Mouse (Mus musculus): Measurements from ENCODE around the gene Ptprk. TPM values are rescaled to one million over a fixed set of nuclear protein-coding genes. Genes with fewer than 3 reads are reported as not detected.

Ptprk gene
- polyA plus RNA-seq, 1 experiment from 2014 or later: 55.9 TPM

GRCm38 (mm10) chr10:28566828-28567227 is 492.2 kb downstream of the Ptprk start:
- no peaks in the 10 kb centered on the region for H3K27me3 ChIP-seq (ENCODE audit: low read depth, poor library complexity, severe bottlenecking)
- no peaks in the 10 kb centered on the region for H3K9me3 ChIP-seq (replicated peaks)
- H3K4me1 ChIP-seq: no peaks in the 10 kb centered on the region
- no peak overlapping the region for H3K4me3 ChIP-seq
- no peak for DNase-seq (ENCODE audit: low spot score)
- peaks cover 5% of the 10 kb centered on the region; the same call in 1 of the 2 replicates for H3K36me3 ChIP-seq
- 89% methylated on average over 2 of the region's 2 CpGs for WGBS
- H3K27ac ChIP-seq: no peak overlapping the region

- no peaks in the 10 kb centered on the region for H3K27me3 ChIP-seq (ENCODE audit: low read depth, poor library complexity, severe bottlenecking)
- H3K4me1 ChIP-seq: no peaks in the 10 kb centered on the region
- H3K9me3 ChIP-seq (replicated peaks): no peaks in the 10 kb centered on the region
- peaks cover 5% of the 10 kb centered on the region; the same call in 1 of the 2 replicates for H3K36me3 ChIP-seq
- no peak for DNase-seq (ENCODE audit: low spot score)
- WGBS: 96% methylated on average over 3 of the region's 3 CpGs
- H3K27ac ChIP-seq: no peak overlapping the region
- H3K4me3 ChIP-seq: no peak overlapping the region
Observed at GRCm38 (mm10) chr10:28567441-28567840, 492.8 kb downstream of the Ptprk start.

GRCm38 (mm10) chr10:28568047-28568446 is 493.4 kb downstream of the Ptprk start:
- no peak overlapping the region for H3K4me3 ChIP-seq
- peaks cover 5% of the 10 kb centered on the region; the same call in 1 of the 2 replicates for H3K36me3 ChIP-seq
- no peaks in the 10 kb centered on the region for H3K4me1 ChIP-seq
- 93% methylated on average over 5 of the region's 5 CpGs for WGBS
- no peaks in the 10 kb centered on the region for H3K27me3 ChIP-seq (ENCODE audit: low read depth, poor library complexity, severe bottlenecking)
- no peak for DNase-seq (ENCODE audit: low spot score)
- no peak overlapping the region for H3K27ac ChIP-seq
- no peaks in the 10 kb centered on the region for H3K9me3 ChIP-seq (replicated peaks)

- no peak for DNase-seq (ENCODE audit: low spot score)
- no peaks in the 10 kb centered on the region for H3K9me3 ChIP-seq (replicated peaks)
- peaks cover 8% of the 10 kb centered on the region for H3K36me3 ChIP-seq
- no peaks in the 10 kb centered on the region for H3K4me1 ChIP-seq
- no peak overlapping the region for H3K4me3 ChIP-seq
- no peaks in the 10 kb centered on the region for H3K27me3 ChIP-seq (ENCODE audit: low read depth, poor library complexity, severe bottlenecking)
- WGBS: 88% methylated on average over 5 of the region's 5 CpGs
- no peak overlapping the region for H3K27ac ChIP-seq
Observed at GRCm38 (mm10) chr10:28579596-28579995, 505.0 kb downstream of the Ptprk start.

- Histone ChIP-seq H3K9me3 (replicated peaks) (no peaks in the 10 kb centered on the region), H3K4me3 (no peak overlapping the region), H3K27ac (no peak overlapping the region), H3K27me3 (ENCODE audit: low read depth, poor library complexity, severe bottlenecking) (no peaks in the 10 kb centered on the region), H3K4me1 (no peaks in the 10 kb centered on the region), H3K36me3 (peaks cover 12% of the 10 kb centered on the region)
- WGBS: 69% methylated on average over 4 of the region's 4 CpGs
- no peak for DNase-seq (ENCODE audit: low spot score)
Observed at GRCm38 (mm10) chr10:28586565-28587138, 512.0 kb downstream of the Ptprk start.

- Histone ChIP-seq H3K27me3 (ENCODE audit: low read depth, poor library complexity, severe bottlenecking) (no peaks in the 10 kb centered on the region), H3K4me3 (no peak overlapping the region), H3K27ac (no peak overlapping the region), H3K36me3 (peaks cover 18% of the 10 kb centered on the region; the same call in 1 of the 2 replicates), H3K9me3 (replicated peaks) (no peaks in the 10 kb centered on the region), H3K4me1 (no peaks in the 10 kb centered on the region)
- DNase-seq (ENCODE audit: low spot score): no peak
- 88% methylated on average over 4 of the region's 4 CpGs for WGBS
Observed at GRCm38 (mm10) chr10:28588401-28588800, 513.8 kb downstream of the Ptprk start.

- H3K27ac ChIP-seq: no peak overlapping the region
- no peak overlapping the region for H3K4me3 ChIP-seq
- no peaks in the 10 kb centered on the region for H3K27me3 ChIP-seq (ENCODE audit: low read depth, poor library complexity, severe bottlenecking)
- H3K4me1 ChIP-seq: no peaks in the 10 kb centered on the region
- DNase-seq (ENCODE audit: low spot score): no peak
- H3K36me3 ChIP-seq: peaks cover 18% of the 10 kb centered on the region; the same call in 1 of the 2 replicates
- H3K9me3 ChIP-seq (replicated peaks): no peaks in the 10 kb centered on the region
- 91% methylated on average over 3 of the region's 3 CpGs for WGBS
Observed at GRCm38 (mm10) chr10:28590822-28591221, 516.2 kb downstream of the Ptprk start.

GRCm38 (mm10) chr10:28593566-28594292 is 519.1 kb downstream of the Ptprk start:
- no peaks in the 10 kb centered on the region for H3K9me3 ChIP-seq (replicated peaks)
- H3K4me1 ChIP-seq: no peaks in the 10 kb centered on the region
- no peak for DNase-seq (ENCODE audit: low spot score)
- H3K27me3 ChIP-seq (ENCODE audit: low read depth, poor library complexity, severe bottlenecking): no peaks in the 10 kb centered on the region
- peaks cover 18% of the 10 kb centered on the region; the same call in 1 of the 2 replicates for H3K36me3 ChIP-seq
- H3K4me3 ChIP-seq: no peak overlapping the region
- WGBS: 70% methylated on average over 3 of the region's 4 CpGs
- no peak overlapping the region for H3K27ac ChIP-seq

GRCm38 (mm10) chr10:28596897-28597296 is 522.3 kb downstream of the Ptprk start:
- Histone ChIP-seq H3K36me3 (peaks cover 8% of the 10 kb centered on the region; the same call in 1 of the 2 replicates), H3K9me3 (replicated peaks) (no peaks in the 10 kb centered on the region), H3K27me3 (ENCODE audit: low read depth, poor library complexity, severe bottlenecking) (no peaks in the 10 kb centered on the region), H3K27ac (no peak overlapping the region), H3K4me3 (no peak overlapping the region), H3K4me1 (no peaks in the 10 kb centered on the region)
- DNase-seq (ENCODE audit: low spot score): no peak
- WGBS: 100% methylated on average over 3 of the region's 3 CpGs

GRCm38 (mm10) chr10:28609136-28609535 is 534.5 kb downstream of the Ptprk start:
- no peaks in the 10 kb centered on the region for H3K27me3 ChIP-seq (ENCODE audit: low read depth, poor library complexity, severe bottlenecking)
- H3K4me1 ChIP-seq: no peaks in the 10 kb centered on the region
- DNase-seq (ENCODE audit: low spot score): no peak
- H3K9me3 ChIP-seq (replicated peaks): no peaks in the 10 kb centered on the region
- H3K4me3 ChIP-seq: no peak overlapping the region
- no peak overlapping the region for H3K27ac ChIP-seq
- 90% methylated on average over 3 of the region's 3 CpGs for WGBS
- no peaks in the 10 kb centered on the region for H3K36me3 ChIP-seq

GRCm38 (mm10) chr10:28614396-28614795 is 539.8 kb downstream of the Ptprk start:
- H3K36me3 ChIP-seq: no peaks in the 10 kb centered on the region
- H3K27me3 ChIP-seq (ENCODE audit: low read depth, poor library complexity, severe bottlenecking): no peaks in the 10 kb centered on the region
- 87% methylated on average over 2 of the region's 2 CpGs for WGBS
- no peaks in the 10 kb centered on the region for H3K4me1 ChIP-seq
- no peak overlapping the region for H3K27ac ChIP-seq
- no peak for DNase-seq (ENCODE audit: low spot score)
- no peak overlapping the region for H3K4me3 ChIP-seq
- H3K9me3 ChIP-seq (replicated peaks): no peaks in the 10 kb centered on the region

GRCm38 (mm10) chr10:28617203-28617602 is 542.6 kb downstream of the Ptprk start:
- no peaks in the 10 kb centered on the region for H3K4me1 ChIP-seq
- no peaks in the 10 kb centered on the region for H3K36me3 ChIP-seq
- WGBS: 95% methylated on average over 7 of the region's 7 CpGs
- no peak for DNase-seq (ENCODE audit: low spot score)
- no peak overlapping the region for H3K4me3 ChIP-seq
- no peaks in the 10 kb centered on the region for H3K9me3 ChIP-seq (replicated peaks)
- H3K27me3 ChIP-seq (ENCODE audit: low read depth, poor library complexity, severe bottlenecking): no peaks in the 10 kb centered on the region
- no peak overlapping the region for H3K27ac ChIP-seq

- DNase-seq (ENCODE audit: low spot score): no peak
- no peak overlapping the region for H3K4me3 ChIP-seq
- H3K4me1 ChIP-seq: no peaks in the 10 kb centered on the region
- 90% methylated on average over 2 of the region's 2 CpGs for WGBS
- H3K36me3 ChIP-seq: no peaks in the 10 kb centered on the region
- H3K9me3 ChIP-seq (replicated peaks): no peaks in the 10 kb centered on the region
- no peaks in the 10 kb centered on the region for H3K27me3 ChIP-seq (ENCODE audit: low read depth, poor library complexity, severe bottlenecking)
- H3K27ac ChIP-seq: no peak overlapping the region
Observed at GRCm38 (mm10) chr10:28618002-28618401, 543.4 kb downstream of the Ptprk start.
